Mouse (Mus musculus) midbrain, embryonic 12.5 days (tissue): ENCODE data around the gene Sdhb. TPM values are rescaled to one million over a fixed set of nuclear protein-coding genes. Genes with fewer than 3 reads are reported as not detected.

Source experiments
- ATAC-seq: fragments of 200-750 bp; cut with Nextera tagmentation; 2 replicates; pipeline ENCODE4 v1.8.0; 2017; ENCODE audit warnings: low read depth, moderate TSS enrichment, moderate library complexity; ENCODE audit not compliant: low FRiP score
- H3K27ac ChIP-seq: fragments of 300-500 bp; sonication (generic); replicated peaks from 2 replicates; pipeline ENCODE4 v1.5.1; 2016; ENCODE audit warnings: mild to moderate bottlenecking
- H3K27me3 ChIP-seq: fragments of 300-500 bp; sonication (generic); 2 replicates; pipeline ENCODE4 v1.6.1; 2016; ENCODE audit warnings: mild to moderate bottlenecking
- H3K36me3 ChIP-seq: fragments of 300-500 bp; sonication (generic); 2 replicates; pipeline ENCODE4 v1.6.1; 2016
- H3K4me1 ChIP-seq: fragments of 300-500 bp; sonication (generic); 2 replicates; pipeline ENCODE4 v1.6.1; 2016
- H3K4me2 ChIP-seq: fragments of 300-500 bp; sonication (generic); replicated peaks from 2 replicates; pipeline ENCODE4 v1.6.1; 2016; ENCODE audit warnings: mild to moderate bottlenecking, moderate library complexity
- H3K4me3 ChIP-seq: fragments of 300-500 bp; sonication (generic); 2 replicates; pipeline ENCODE4 v1.5.1; 2016; ENCODE audit warnings: mild to moderate bottlenecking
- H3K9ac ChIP-seq: fragments of 300-500 bp; sonication (generic); replicated peaks from 2 replicates; pipeline ENCODE4 v1.6.1; 2016; ENCODE audit warnings: mild to moderate bottlenecking, moderate library complexity
- H3K9me3 ChIP-seq: fragments of 300-500 bp; sonication (generic); 2 replicates; pipeline ENCODE4 v1.6.1; 2016; ENCODE audit warnings: mild to moderate bottlenecking
- WGBS: fragments of 180-500 bp; shearing (Covaris S2); methylation state at CpG from one replicate; pipeline ENCODE4 v1.1.7; 2016; 5-methylcytosine and 5-hydroxymethylcytosine counted together
- polyA plus RNA-seq: library from polyadenylated mRNA; unstranded; fragments of >200 nt; fragmentation: Nextera tagmentation; extraction: Ambion mirVana; gene quantifications from 2 replicates; pipeline ENCODE4 v1.2.1, GENCODE M21; 2016

Sdhb gene
- polyA plus RNA-seq, 1 experiment from 2014 or later, result 399 TPM

GRCm38 (mm10) chr4:140929745-140930144 lies 31.3 kb upstream of the Sdhb start:
- H3K36me3 ChIP-seq, result no peaks in the 10 kb centered on the region
- H3K4me3 ChIP-seq, result no peak overlapping the region
- no peak for ATAC-seq
- peaks cover 9% of the 10 kb centered on the region; the same call in 1 of the 2 replicates for H3K4me1 ChIP-seq
- no peaks in the 10 kb centered on the region for H3K9me3 ChIP-seq
- no peaks in the 10 kb centered on the region; the same call in 1 of the 2 replicates for H3K27me3 ChIP-seq
- no peak overlapping the region for H3K4me2 ChIP-seq
- H3K9ac ChIP-seq, result no peak overlapping the region
- no peak overlapping the region for H3K27ac ChIP-seq
- WGBS, result 73% methylated on average over 8 of the region's 8 CpGs

- Histone ChIP-seq H3K9ac (no peak overlapping the region), H3K27me3 (no peaks in the 10 kb centered on the region; the same call in 1 of the 2 replicates), H3K4me3 (no peak overlapping the region), H3K4me1 (peaks cover 9% of the 10 kb centered on the region; the same call in 1 of the 2 replicates), H3K4me2 (no peak overlapping the region), H3K9me3 (no peaks in the 10 kb centered on the region), H3K27ac (no peak overlapping the region), H3K36me3 (no peaks in the 10 kb centered on the region)
- ATAC-seq, result no peak
- 75% methylated on average over 10 of the region's 10 CpGs for WGBS
These were observed 30.0 kb upstream of the Sdhb start for GRCm38 (mm10) chr4:140930900-140931470.

GRCm38 (mm10) chr4:140935643-140936042 lies 25.4 kb upstream of the Sdhb start:
- H3K9me3 ChIP-seq, result peaks cover 4% of the 10 kb centered on the region; the same call in 1 of the 2 replicates
- H3K27me3 ChIP-seq, result no peaks in the 10 kb centered on the region
- ATAC-seq, result no peak
- H3K36me3 ChIP-seq, result no peaks in the 10 kb centered on the region
- no peak overlapping the region for H3K4me2 ChIP-seq
- H3K27ac ChIP-seq, result no peak overlapping the region; the same call in 1 of the 2 replicates
- peaks cover 9% of the 10 kb centered on the region; the same call in 1 of the 2 replicates for H3K4me1 ChIP-seq
- H3K9ac ChIP-seq, result no peak overlapping the region
- WGBS, result 68% methylated on average over 9 of the region's 9 CpGs
- no peak overlapping the region for H3K4me3 ChIP-seq

- H3K4me2 ChIP-seq, result no peak overlapping the region
- no peak overlapping the region for H3K27ac ChIP-seq
- H3K27me3 ChIP-seq, result no peaks in the 10 kb centered on the region
- no peak overlapping the region for H3K9ac ChIP-seq
- H3K4me3 ChIP-seq, result no peak overlapping the region
- no peaks in the 10 kb centered on the region for H3K9me3 ChIP-seq
- H3K36me3 ChIP-seq, result no peaks in the 10 kb centered on the region
- no peaks in the 10 kb centered on the region for H3K4me1 ChIP-seq
- WGBS, result 90% methylated on average over 12 of the region's 12 CpGs
- ATAC-seq, result no peak
These were observed 16.6 kb upstream of the Sdhb start for GRCm38 (mm10) chr4:140944356-140944755.

GRCm38 (mm10) chr4:140944961-140945442 lies 16.0 kb upstream of the Sdhb start:
- H3K4me2 ChIP-seq, result no peak overlapping the region
- no peak overlapping the region for H3K4me3 ChIP-seq
- H3K27me3 ChIP-seq, result no peaks in the 10 kb centered on the region
- H3K36me3 ChIP-seq, result no peaks in the 10 kb centered on the region
- H3K27ac ChIP-seq, result no peak overlapping the region
- no peak for ATAC-seq
- H3K9ac ChIP-seq, result no peak overlapping the region
- 82% methylated on average over 5 of the region's 5 CpGs for WGBS
- no peaks in the 10 kb centered on the region for H3K4me1 ChIP-seq
- H3K9me3 ChIP-seq, result no peaks in the 10 kb centered on the region

GRCm38 (mm10) chr4:140945571-140945970 lies 15.4 kb upstream of the Sdhb start:
- no peak for ATAC-seq
- Histone ChIP-seq H3K9me3 (no peaks in the 10 kb centered on the region), H3K4me3 (no peak overlapping the region), H3K36me3 (no peaks in the 10 kb centered on the region), H3K27ac (no peak overlapping the region), H3K4me2 (no peak overlapping the region), H3K4me1 (no peaks in the 10 kb centered on the region), H3K27me3 (no peaks in the 10 kb centered on the region), H3K9ac (no peak overlapping the region)
- WGBS, result 90% methylated on average over 4 of the region's 4 CpGs

GRCm38 (mm10) chr4:140946048-140946447 lies 15.0 kb upstream of the Sdhb start:
- Histone ChIP-seq H3K4me3 (no peak overlapping the region), H3K27ac (no peak overlapping the region), H3K9me3 (no peaks in the 10 kb centered on the region), H3K9ac (no peak overlapping the region), H3K4me2 (no peak overlapping the region), H3K36me3 (no peaks in the 10 kb centered on the region), H3K4me1 (no peaks in the 10 kb centered on the region), H3K27me3 (no peaks in the 10 kb centered on the region)
- WGBS, result 72% methylated on average over 4 of the region's 4 CpGs
- ATAC-seq, result no peak

- H3K27me3 ChIP-seq, result no peaks in the 10 kb centered on the region
- WGBS, result 80% methylated on average over 14 of the region's 14 CpGs
- no peaks in the 10 kb centered on the region for H3K4me1 ChIP-seq
- H3K36me3 ChIP-seq, result no peaks in the 10 kb centered on the region
- H3K9me3 ChIP-seq, result no peaks in the 10 kb centered on the region
- no peak overlapping the region for H3K27ac ChIP-seq
- no peak for ATAC-seq
- no peak overlapping the region for H3K4me3 ChIP-seq
- no peak overlapping the region for H3K4me2 ChIP-seq
- no peak overlapping the region for H3K9ac ChIP-seq
These were observed 14.3 kb upstream of the Sdhb start for GRCm38 (mm10) chr4:140946580-140947205.

- ATAC-seq, result no peak
- no peaks in the 10 kb centered on the region for H3K27me3 ChIP-seq
- no peak overlapping the region for H3K4me2 ChIP-seq
- H3K4me1 ChIP-seq, result no peaks in the 10 kb centered on the region
- WGBS, result 82% methylated on average over 12 of the region's 12 CpGs
- no peak overlapping the region for H3K9ac ChIP-seq
- H3K36me3 ChIP-seq, result no peaks in the 10 kb centered on the region
- no peak overlapping the region for H3K4me3 ChIP-seq
- no peak overlapping the region for H3K27ac ChIP-seq
- H3K9me3 ChIP-seq, result no peaks in the 10 kb centered on the region
These were observed 13.2 kb upstream of the Sdhb start for GRCm38 (mm10) chr4:140947487-140948440.

GRCm38 (mm10) chr4:140948481-140948880 lies 12.5 kb upstream of the Sdhb start:
- ATAC-seq, result no peak

GRCm38 (mm10) chr4:140949052-140949451 lies 12.0 kb upstream of the Sdhb start:
- H3K4me2 ChIP-seq, result no peak overlapping the region
- no peak overlapping the region for H3K27ac ChIP-seq
- H3K9me3 ChIP-seq, result no peaks in the 10 kb centered on the region
- ATAC-seq, result no peak
- H3K36me3 ChIP-seq, result no peaks in the 10 kb centered on the region
- 83% methylated on average over 8 of the region's 8 CpGs for WGBS
- H3K4me1 ChIP-seq, result no peaks in the 10 kb centered on the region
- H3K9ac ChIP-seq, result no peak overlapping the region
- H3K27me3 ChIP-seq, result no peaks in the 10 kb centered on the region
- H3K4me3 ChIP-seq, result no peak overlapping the region

More at GRCm38 (mm10) chr4:140948481-140948880, 12.5 kb upstream of the Sdhb start:
- Histone ChIP-seq H3K4me2 (no peak overlapping the region), H3K27me3 (no peaks in the 10 kb centered on the region), H3K9me3 (no peaks in the 10 kb centered on the region), H3K4me3 (no peak overlapping the region), H3K27ac (no peak overlapping the region), H3K36me3 (no peaks in the 10 kb centered on the region), H3K4me1 (no peaks in the 10 kb centered on the region), H3K9ac (no peak overlapping the region)
- 87% methylated on average over 6 of the region's 6 CpGs for WGBS

- no peak overlapping the region for H3K4me3 ChIP-seq
- no peak for ATAC-seq
- no peak overlapping the region for H3K4me2 ChIP-seq
- H3K36me3 ChIP-seq, result no peaks in the 10 kb centered on the region
- H3K9ac ChIP-seq, result no peak overlapping the region
- H3K27me3 ChIP-seq, result no peaks in the 10 kb centered on the region
- no peak overlapping the region for H3K27ac ChIP-seq
- no peaks in the 10 kb centered on the region for H3K9me3 ChIP-seq
- H3K4me1 ChIP-seq, result no peaks in the 10 kb centered on the region
- 89% methylated on average over 16 of the region's 16 CpGs for WGBS
These were observed 11.4 kb upstream of the Sdhb start for GRCm38 (mm10) chr4:140949616-140950015.
